Mouse (Mus musculus): ENCODE measurements around the gene Olfr1251. TPM values are rescaled to one million over a fixed set of nuclear protein-coding genes. Genes with fewer than 3 reads are reported as not detected.
"Not testable (repeated sequence)": the region's sequence is repeated elsewhere in the genome, so short reads cannot be mapped to it uniquely, and the experiment has no call there.

The Olfr1251 gene
- total RNA-seq (2017), result not detected in 2 replicates

- no peak for ATAC-seq (ENCODE audit: extremely low read depth, insufficient number of reproducible peaks, low FRiP score, poor library complexity, severe bottlenecking)
Measured at GRCm38 (mm10) chr2:89671836-89672235, at the start of gene Olfr1251. TSS of gene Olfr1251 (minus strand) at chr2:89671936.

- no peak for ATAC-seq (ENCODE audit: extremely low read depth, insufficient number of reproducible peaks, low FRiP score, poor library complexity, severe bottlenecking)
Measured at GRCm38 (mm10) chr2:89691980-89692379, 20.2 kb upstream of the Olfr1251 start.

GRCm38 (mm10) chr2:89661367-89661766 lies 10.4 kb downstream of the Olfr1251 start, which contains the start of gene Olfr1250:
TSS of gene Olfr1250 (minus strand) at chr2:89661467.
- ATAC-seq (ENCODE audit: extremely low read depth, insufficient number of reproducible peaks, low FRiP score, poor library complexity, severe bottlenecking), result no peak

- ATAC-seq (ENCODE audit: extremely low read depth, insufficient number of reproducible peaks, low FRiP score, poor library complexity, severe bottlenecking), result no peak
Measured at GRCm38 (mm10) chr2:89634883-89635282, 36.9 kb downstream of the Olfr1251 start, which contains the start of gene Olfr1249. TSS of gene Olfr1249 (minus strand) at chr2:89634983.

- not testable (repeated sequence) for ATAC-seq (ENCODE audit: extremely low read depth, insufficient number of reproducible peaks, low FRiP score, poor library complexity, severe bottlenecking)
Measured at GRCm38 (mm10) chr2:89618145-89618544, 53.6 kb downstream of the Olfr1251 start, which contains the start of gene Olfr1248. TSS of gene Olfr1248 (minus strand) at chr2:89618245.

Other genes with a start within 250 kb of the Olfr1251 start
- gene Olfr1240, start 228.9 kb downstream of the Olfr1251 start, total RNA-seq (2017), result not detected in 2 replicates
- not detected in 2 replicates for gene Olfr1241, start 184.8 kb downstream of the Olfr1251 start, total RNA-seq (2017)
- gene Olfr1242, start 173.6 kb downstream of the Olfr1251 start, total RNA-seq (2017), result not detected in 2 replicates
- not detected in 2 replicates for gene Olfr1243, start 140.4 kb downstream of the Olfr1251 start, total RNA-seq (2017)
- not detected in 2 replicates for gene Olfr1245, start 93.5 kb downstream of the Olfr1251 start, total RNA-seq (2017)
- 0.12 and 0.35 TPM in 2 replicates for gene Olfr1246, start 78.8 kb downstream of the Olfr1251 start, total RNA-seq (2017)
- gene Olfr1247, start 57.8 kb downstream of the Olfr1251 start, total RNA-seq (2017), result 0.12 TPM in 1 of 2 replicates, not detected in the other
- gene Olfr1248, start 53.7 kb downstream of the Olfr1251 start, total RNA-seq (2017), result not detected in 2 replicates
- not detected in 2 replicates for gene Olfr1249, start 37.0 kb downstream of the Olfr1251 start, total RNA-seq (2017)
- gene Olfr1250, start 10.5 kb downstream of the Olfr1251 start, total RNA-seq (2017), result 0.35 TPM in 1 of 2 replicates, not detected in the other
- 0.23 TPM in 1 of 2 replicates, not detected in the other for gene Olfr1252, start 53.1 kb upstream of the Olfr1251 start, total RNA-seq (2017)
- gene Olfr1253, start 85.2 kb upstream of the Olfr1251 start, total RNA-seq (2017), result 0.12 TPM in 1 of 2 replicates, not detected in the other
- not detected in 2 replicates for gene Olfr1254, start 121.7 kb upstream of the Olfr1251 start, total RNA-seq (2017)
- gene Olfr1255, start 140.1 kb upstream of the Olfr1251 start, total RNA-seq (2017), result not detected in 2 replicates
- not detected in 2 replicates for gene Olfr1256, start 169.6 kb upstream of the Olfr1251 start, total RNA-seq (2017)
- not detected in 2 replicates for gene Olfr48, start 176.3 kb upstream of the Olfr1251 start, total RNA-seq (2017)
- gene Olfr1257, start 206.5 kb upstream of the Olfr1251 start, total RNA-seq (2017), result not detected in 2 replicates

All from neutrophil, adult 5-6 weeks (primary cell).